Mouse (Mus musculus) layer of hippocampus, adult 9-10 months (tissue): ENCODE measurements around the gene Snrpg.

Experiments used
- DNase-seq: peaks from one replicate; pipeline ENCODE4 v3.0.0; 2022; ENCODE audit warnings: low spot score

The Snrpg gene

DNA sequence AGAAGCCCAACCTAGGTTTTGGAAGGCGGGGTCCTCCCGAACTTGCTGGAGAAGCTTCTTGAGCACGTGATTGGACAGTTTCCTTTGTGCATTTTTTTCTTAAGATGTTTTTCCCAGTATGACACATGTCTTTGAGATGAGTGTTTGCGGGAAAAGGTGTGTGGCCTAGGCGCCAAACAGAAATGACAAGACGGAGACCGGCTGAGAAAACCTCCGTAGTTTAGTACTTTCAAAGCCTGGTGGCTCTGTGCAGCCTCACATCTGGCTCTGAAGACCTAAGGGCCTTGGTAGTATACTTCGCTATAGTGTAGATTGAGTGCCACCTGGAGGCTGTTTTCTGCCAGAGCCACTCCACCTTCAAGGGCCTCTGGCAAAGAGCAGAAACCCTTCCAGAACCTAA is 29.9 kb downstream of the Snrpg start:
- DNase-seq, result no peak

DNA sequence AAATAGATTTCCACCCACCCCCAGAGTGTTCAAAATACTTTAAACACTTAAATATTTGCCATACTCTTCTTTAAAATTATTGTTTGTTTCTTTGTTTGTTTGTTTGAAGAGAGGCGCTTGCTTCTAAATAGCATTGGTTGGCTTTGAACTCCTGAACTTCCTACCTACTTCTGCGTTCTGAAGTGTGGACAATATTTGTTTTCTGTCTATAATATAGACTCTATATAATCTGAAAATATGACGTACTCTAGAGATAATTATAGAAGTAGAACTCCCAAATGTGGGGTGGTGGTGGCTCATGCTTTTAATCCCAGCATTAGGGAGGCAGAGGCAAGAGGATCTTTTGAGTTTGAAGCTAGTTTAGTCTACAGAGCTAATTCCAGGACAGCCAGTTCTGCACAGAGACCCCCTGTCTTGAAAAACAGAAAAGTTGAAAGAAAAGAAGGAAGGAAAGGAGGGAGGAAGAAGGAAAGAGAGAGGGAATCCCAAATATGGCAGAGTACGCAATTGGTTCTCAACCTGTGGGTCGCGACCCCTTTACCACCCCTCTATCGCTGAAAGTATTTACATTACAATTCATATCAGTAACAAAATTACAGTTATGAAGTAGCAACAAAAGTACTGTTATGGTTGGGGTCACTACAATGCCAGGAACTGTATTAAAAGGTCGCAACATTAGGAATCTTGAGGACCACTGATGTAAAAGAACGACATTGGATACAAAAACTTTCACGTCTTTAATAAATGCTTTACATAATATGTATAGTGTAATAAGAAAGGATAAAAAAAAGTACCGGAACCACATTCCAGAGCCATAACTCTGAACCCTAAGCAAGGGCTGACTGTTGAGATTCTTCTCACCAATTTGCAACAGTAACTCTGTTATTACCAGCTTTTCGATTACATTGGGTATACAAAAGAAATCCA is 31.8 kb downstream of the Snrpg start:
- no peak for DNase-seq

DNA sequence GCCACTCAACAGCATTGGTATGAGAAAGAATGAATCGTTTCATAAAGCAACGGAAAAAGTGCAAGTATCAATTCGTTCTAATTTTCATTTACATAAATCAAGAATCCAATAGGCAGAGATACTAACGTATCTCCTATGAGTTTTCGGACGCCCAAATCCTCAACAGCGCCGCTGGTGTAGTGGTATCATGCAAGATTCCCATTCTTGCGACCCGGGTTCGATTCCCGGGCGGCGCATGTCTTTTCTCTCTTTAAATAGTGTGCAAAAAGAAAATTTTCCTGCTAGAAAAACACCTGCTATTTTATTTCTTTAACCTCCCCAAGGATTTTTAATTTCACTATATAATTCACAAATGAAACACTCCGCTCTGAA is 32.6 kb downstream of the Snrpg start:
- DNase-seq, result peak; percentile 99

DNA sequence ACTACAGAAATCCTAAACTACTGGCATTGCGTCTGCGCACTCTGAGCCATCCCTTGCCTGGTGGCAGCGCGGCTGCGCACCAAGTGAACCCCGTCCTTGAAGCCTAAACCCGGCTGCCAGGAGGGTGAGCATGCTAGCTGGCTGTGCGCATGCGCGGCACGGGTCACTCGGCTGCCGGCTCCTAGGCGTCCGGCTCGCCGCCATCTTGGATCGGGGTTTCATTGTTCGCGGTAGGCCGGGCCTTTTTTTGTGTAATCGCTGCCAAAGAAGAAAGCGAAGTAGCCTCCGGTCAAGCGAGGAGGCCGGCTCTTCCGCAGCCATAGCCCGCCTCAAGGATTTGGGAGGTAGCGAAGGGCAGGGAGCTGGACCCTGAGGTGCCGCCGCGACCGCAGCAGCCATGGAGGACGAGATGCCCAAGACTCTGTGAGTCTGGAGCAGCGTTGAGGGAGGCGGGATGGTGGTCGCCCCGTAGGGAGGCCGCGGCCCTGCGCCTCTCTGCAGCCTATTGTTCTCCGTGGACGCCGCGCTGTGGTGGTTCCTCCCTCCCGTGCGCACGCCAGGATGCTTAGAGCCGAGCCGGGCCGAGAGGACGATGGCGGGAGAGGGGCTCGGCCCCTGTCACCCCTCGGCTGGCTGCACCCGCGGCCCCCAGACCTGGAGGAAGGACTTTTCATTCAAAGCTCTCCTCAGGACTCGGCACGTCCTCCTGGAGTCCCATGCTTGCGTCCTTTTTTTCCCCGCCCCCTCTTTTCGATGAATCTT is 33.2 kb downstream of the Snrpg start, which contains the start of gene Tia1:
Gene Tia1, plus strand, starts transcription at position 120 of the 762 bp plus-strand sequence.
- peak; percentile 85 for DNase-seq

DNA sequence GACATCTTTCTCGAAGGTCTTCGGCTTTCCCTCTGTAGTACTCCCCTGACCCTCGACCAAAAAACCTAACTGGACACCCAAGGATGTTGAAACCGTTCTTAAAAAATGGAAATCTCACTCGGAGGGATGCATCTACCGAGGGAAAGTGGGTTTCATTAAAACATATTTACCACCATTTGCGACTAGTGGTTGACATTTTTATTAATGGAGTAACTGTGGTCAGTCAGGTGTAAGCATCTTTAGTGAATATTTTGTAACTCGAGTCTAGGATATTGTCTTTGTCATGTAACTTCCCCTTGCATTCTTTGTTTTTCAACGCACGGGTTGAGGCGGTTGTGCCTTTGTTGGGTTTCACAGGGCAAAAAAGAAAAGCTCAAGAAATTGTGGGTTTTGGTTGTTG is 33.9 kb downstream of the Snrpg start:
- DNase-seq, result no peak

DNA sequence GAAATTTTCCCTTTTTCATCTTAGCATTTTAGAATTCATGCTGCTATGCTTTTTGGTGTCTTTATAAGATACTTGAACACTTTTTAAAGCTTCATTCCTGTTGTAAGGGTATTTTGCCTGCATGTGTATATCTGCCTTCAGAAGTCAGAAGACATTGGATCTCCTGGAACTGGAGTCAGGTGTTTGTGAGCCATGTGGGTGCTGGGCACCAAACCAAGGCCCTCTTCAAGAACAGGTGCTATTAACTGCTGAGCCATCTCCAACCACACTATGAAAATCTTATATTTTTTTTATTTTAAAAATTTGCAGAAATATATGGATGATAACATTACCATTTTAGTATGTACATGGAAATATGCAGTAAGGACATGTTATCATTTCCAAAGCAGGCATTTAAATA is 35.2 kb downstream of the Snrpg start:
- DNase-seq, result no peak

DNA sequence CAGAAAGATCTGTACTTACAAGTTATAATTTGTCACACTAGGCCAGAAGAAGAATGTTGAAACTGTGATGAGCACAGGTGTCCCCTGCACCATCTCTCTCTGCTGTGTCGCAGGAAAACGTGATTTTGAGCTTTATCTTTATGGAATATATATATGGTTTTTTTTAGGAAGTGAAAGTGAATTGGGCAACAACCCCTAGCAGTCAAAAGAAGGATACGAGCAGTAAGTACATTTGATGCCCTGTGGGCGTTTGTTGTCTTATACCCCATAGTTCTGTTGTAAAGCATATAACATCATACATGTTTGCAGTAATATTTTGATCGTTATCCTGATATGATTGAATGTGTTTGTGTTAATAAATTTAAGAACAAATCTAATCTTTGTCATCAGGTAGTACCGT is 47.6 kb downstream of the Snrpg start:
- DNase-seq, result no peak

DNA sequence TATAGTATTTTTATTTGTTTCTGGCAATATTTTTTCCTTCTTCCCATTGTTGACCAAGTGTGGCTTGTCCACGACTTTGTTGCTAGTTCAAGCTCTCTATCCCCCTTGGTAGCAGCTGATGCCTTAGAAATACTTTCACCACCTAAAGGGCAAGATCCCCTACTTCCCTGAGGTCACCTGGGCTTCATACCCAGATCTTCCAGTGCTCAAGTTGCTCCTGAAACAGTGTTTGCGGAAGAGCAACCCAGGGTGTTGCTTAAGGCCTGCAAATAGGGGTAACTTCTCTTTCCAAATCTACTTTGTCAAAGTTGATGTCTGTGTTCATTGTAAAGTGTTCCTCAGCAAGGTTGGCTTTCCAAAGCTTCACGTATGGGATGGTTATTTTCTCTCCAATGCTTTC is 48.1 kb downstream of the Snrpg start:
- no peak for DNase-seq

DNA sequence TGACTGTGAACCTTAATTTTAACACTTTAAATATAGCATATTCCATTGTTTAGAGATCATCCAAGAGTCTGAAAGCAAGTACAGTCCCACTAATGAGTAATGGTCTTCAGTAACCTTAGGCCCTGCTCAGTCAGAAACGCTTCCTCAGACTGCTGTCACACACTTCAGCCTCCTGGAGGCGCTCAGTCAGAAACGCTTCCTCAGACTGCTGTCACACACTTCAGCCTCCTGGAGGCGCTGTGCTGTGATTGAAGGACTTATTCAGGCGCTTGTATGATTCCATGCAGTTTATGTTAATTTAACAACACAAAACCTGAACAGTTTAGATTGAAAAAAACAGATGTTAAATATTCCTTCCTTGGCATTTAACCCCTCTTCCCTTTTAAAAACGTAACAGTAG is 49.4 kb downstream of the Snrpg start:
- DNase-seq, result no peak

DNA sequence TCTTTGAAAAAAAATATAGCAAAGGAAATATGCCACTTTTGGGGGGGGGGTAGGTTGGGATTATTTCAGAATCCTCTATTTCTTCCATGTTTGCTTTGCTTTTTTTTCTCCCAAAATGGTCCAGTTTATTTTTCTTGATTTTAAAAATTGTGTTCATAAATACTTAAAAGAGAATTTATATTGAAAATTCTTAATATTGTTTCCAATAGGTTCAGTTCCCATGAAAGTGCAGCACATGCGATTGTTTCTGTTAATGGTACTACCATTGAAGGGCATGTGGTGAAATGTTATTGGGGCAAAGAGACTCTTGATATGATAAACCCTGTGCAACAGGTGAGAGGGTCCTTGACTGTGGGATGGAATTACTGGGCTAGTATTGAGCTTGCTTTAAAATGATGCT is 55.3 kb downstream of the Snrpg start, which contains the start of gene Gm44790:
Gene Gm44790, plus strand, starts transcription at position 301 of the 400 bp plus-strand sequence.
- no peak for DNase-seq
